Mouse (Mus musculus) embryo, embryonic 11 days (tissue): ENCODE data around the gene Mblac1.
"Not testable (repeated sequence)": the region's sequence is repeated elsewhere in the genome, so short reads cannot be mapped to it uniquely, and the experiment has no call there.

Source experiments
- DNase-seq: peaks from one replicate; pipeline ENCODE4 v3.0.0-alpha.2; 2015

Gene Mblac1

DNA sequence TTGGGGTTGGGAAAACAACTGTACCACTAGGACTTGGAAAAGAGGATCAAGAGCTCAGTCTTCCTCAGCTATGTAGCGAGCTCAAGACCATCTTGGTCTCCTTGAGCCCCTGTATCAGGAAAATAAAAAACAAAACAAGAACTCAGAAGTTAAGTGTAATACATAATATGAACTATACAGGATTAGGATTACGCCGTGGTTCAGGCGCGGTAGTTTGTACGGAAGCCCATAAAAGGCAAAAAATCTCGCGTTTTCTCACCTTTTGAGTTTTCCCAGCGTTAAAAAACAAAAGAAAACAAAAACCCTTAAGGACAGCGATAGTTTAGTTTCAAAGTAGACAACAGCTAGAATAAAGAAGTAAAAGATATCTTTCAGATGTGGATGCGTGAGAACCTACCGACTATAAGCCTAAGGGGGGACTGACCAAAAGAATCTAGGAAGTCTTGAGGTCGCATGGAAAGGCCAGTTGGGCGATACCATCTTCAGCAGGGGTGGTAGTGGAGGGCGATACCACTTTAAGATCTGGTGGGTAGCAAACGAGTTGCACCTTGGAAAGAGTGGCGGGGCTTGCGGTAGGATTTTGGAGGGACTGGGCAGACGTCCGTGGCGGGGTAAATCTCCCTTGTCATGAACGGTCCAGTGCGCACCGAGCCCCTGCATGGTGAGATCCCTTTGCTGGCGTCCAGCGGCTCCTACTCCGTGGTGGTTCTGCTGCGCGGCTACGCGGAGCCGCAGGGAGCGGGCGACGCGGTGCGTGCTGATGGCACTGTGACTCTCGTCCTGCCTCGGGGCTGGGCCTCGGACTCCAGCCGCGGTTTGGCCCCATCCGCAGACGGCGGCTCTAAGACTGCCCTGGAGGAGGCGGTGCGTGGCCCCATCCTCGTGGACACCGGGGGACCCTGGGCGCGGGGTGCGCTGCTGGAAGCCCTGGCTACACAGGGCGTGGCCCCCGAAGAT is at the start of gene Mblac1:
TSS of gene Mblac1 (plus strand) at position 544 of the 957 bp plus-strand sequence.
- peak; percentile 86 for DNase-seq

DNA sequence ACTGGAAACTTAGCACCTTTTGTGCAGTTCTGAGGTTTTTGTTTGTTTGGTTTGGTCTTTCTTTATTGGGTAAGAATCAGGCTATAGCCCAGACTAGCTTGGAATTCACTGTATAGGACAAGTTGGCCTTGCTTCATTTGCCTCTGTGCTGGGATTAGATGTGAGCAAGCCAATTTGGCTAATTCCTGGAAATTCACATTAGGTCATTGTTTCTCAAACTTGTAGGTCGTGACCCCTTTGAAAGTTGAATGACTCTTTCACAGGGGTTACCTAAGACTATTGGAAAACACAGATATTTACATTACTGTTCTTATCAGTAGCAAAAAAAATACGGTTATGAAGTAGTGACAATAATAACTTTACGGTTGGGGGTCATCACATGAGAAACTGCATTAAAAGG is 39.7 kb upstream of the Mblac1 start:
- DNase-seq = no peak

- DNase-seq = peak; percentile 94
Measured at GRCm38 (mm10) chr5:138155443-138155976, 38.6 kb upstream of the Mblac1 start, which contains the start of gene Zfp113. TSS of gene Zfp113 (minus strand) at chr5:138155744.

DNA sequence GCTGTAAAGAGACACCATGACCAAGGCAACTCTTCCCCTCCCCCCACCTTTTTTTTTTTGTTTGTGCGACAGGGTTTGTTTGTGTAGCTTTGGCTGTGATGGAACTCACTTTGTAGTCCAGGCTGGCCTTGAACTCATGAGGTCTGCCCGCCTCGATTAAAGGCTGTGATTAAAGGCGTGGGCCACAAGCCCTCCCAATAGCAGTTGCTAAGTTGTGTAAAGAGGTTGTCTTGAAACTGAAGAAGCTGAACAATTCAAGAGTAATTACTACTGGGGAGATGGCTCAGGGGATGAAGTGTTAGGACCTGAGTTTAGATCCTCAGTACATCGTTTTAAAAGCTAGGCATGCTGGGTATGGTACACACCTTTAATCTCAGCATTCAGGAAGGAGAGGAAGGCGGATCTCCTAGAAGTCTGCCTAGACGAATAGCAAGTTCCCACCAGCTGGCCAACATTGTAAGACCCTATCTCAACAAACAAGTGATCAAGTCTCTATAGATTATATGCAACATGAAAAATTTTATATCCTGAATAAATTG is 33.8 kb upstream of the Mblac1 start:
- DNase-seq = no peak

DNA sequence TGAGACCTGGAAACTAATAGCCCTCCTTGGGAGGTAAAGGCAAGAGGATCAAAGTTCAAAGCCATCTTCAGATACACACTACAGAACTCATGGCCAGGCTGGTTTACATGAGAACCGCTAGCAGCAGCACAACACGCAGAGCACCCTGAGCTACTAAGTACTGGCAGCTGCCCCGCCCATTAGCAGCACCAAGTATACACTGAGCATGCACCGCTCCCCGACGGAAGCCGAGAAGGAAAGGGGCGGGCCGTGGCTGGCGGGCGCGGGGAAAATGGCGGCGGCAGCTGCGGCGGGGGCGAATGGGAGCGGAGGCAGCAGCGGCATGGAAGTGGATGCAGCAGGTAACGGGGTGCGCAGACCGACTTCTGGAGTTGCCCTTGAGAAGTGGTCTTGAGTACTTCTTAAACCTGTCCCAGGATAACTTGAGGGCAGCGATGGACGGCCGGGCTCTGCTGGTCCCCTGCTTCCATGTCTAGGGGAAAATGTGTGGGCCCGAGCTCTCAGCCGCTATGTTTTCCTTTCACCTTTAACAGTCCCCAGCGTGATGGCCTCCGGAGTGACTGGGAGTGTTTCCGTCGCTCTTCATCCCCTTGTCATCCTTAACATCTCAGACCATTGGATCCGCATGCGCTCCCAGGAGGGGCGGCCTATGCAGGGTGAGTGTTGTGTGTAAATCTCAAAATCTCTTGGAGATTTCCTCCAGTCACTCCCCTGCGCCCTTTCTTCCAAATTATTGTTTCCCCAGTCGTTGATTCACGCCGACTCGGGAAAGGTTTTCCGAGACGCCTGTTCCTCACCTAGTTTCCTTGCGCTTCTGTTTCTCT is 33.1 kb upstream of the Mblac1 start, which contains the start of gene Cops6:
TSS of gene Cops6 (plus strand) at position 230 of the 824 bp plus-strand sequence.
- peak; percentile 94 for DNase-seq

- no peak for DNase-seq
Measured at GRCm38 (mm10) chr5:138163046-138163445, 31.1 kb upstream of the Mblac1 start.

DNA sequence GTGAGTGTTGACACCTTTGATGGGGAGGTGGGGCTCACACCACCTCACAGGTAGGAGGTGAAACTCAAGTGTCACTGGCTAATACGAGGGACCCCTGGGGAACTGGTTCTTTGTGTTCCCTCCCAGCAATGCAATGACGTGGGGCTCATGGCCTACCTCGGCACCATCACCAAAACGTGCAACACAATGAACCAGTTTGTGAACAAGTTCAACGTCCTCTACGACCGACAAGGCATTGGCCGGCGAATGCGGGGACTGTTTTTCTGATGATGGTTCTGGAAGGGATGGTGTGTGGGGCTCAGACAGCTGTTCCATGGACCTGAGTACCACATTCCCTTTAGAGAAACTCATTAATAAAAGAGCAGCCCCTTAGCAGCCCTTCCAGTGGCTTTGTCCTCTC is 30.5 kb upstream of the Mblac1 start:
- no peak for DNase-seq

DNA sequence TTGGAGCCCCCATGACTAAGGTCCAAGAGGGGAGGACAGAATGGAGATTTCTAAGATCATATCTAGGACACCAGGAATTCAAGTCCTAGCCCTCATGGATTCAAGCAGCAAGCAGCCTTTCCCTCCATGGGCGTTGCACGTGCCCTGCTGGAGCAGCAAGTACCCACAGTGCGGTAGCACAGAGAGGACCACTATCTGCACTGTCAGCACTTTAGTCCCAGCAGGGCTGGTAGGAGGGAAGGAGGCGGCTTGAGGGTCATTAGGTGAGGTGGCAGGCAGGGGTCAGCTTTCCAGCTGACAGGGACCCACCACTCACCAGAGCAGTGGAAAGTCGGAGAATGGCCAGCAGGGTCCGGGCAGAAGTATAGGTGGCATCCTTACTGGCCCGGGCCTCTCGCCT is 28.5 kb upstream of the Mblac1 start:
- DNase-seq = no peak

- peak; percentile 99 for DNase-seq
Measured at GRCm38 (mm10) chr5:138170936-138171561, 23.1 kb upstream of the Mblac1 start.

DNA sequence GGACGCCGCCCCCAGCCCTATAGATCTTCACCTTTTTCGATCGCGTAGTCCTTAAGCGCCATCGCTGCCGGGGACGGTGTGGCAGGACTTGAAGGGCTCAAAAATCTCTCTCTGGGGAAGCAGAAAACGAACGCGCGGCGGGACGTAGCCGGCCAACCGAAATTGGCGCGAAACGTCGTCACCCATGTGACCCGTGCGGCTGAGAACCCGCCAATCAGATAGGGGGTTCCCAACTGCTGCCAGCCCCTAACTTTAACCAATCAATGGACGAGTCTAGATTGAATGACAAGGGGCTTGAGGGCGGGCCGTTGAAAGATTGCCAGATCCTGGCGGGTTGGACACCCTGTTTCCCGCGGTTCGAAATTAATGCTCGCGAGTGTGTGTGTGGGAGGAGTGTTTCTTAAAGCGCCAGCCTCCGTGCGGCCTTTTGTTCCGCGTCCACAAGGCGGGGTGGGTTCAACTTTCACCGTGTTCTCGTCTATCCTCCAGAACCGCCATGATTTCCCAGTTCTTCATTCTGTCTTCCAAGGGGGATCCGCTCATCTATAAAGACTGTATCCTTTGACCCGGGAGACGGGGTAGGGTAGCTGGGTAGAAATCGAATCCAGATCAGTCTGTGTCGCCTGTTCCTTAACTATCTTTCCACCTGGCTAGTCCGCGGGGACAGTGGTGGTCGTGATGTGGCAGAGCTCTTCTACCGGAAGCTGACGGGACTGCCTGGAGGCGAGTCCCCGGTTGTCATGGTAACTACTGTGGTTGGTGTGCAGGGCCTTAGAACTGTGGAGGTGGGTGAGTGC is 22.2 kb upstream of the Mblac1 start, which contains the start of the genes Ap4m1 and Mcm7:
TSS of gene Ap4m1 (plus strand) at position 308 of the 797 bp plus-strand sequence.
TSS of gene Mcm7 (minus strand) at position 728 of the 797 bp plus-strand sequence.
- DNase-seq = peak; percentile 96

DNA sequence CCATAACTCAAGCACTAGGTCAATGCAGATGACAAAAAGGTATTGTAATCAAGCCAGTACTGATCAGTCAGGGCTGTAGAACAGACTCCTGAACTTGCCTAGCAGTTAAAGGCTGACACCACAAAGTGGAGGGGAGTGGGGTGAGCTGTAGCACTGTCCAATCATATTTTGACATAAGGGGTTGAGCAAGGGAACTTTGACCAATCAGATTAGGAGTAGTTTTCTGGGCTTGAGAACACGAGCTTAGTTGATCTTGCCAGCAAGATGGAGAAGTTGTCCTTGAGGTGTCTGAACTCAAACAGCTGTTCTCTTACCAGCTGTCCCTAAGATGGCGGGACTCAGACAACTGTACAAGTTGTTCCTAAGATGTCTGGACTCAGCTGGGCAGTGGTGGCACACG is 20.9 kb upstream of the Mblac1 start:
- no peak for DNase-seq

- peak; percentile 90 for DNase-seq
Measured at GRCm38 (mm10) chr5:138186950-138187638, 7.0 kb upstream of the Mblac1 start, which contains the start of the genes Taf6 and Cnpy4. TSS of gene Taf6 (minus strand) at chr5:138187451. TSS of gene Cnpy4 (plus strand) at chr5:138187485.

DNA sequence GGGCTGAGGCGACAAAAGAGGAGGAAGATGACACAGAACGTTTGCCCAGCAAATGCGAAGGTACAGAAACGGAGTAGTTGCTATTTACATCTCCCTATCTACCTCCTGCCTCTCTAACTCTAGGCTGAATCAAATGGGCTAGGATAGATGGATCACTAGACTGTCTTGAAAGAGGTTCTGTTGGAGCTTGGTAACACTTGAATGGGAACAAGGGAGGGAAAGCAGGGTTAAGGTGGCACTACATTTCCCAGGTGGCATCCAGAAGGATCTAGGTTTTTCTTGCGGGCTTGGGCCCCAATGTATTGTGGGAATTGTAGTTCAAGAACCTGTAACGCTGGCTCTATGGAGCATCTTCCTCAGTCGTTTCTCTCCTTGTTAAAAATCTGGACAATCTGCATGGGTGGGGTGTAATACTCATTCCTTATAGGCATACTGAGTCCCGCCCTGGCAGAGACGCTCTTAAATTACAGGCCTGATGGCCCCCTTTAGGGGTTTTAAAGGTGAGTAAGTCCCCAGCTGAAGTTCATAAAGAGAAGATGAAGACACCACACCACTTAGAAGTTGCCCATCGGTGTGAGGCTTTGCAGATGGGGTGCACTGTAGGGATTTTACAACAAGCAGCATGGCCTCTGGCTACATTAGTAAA is 6.3 kb upstream of the Mblac1 start:
- DNase-seq = peak; percentile 88

GRCm38 (mm10) chr5:138194755-138195345 is 736 bp downstream of the Mblac1 start:
- DNase-seq = peak; percentile 63

- DNase-seq = no peak
Measured at GRCm38 (mm10) chr5:138195463-138195862, 1.3 kb downstream of the Mblac1 start.

DNA sequence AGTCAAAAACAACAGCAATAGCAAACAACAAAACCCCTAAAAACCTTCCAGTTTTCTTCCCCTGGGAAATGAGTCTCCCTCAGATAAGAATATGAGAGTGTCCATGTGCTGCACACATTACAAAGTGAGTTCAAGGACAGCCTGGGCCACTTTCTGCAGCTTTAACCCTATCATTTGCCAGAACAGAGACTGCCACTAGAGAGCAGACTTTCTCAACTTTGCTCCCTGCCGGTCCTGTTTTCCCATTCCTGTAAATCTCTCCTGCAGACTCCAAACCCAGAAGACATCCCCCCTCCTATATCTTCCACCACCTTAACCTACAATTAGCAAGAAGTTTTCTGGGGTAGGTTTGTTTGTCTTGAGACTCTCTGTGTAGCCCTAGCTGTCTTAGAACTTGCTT is 5.5 kb downstream of the Mblac1 start:
- peak; percentile 19 for DNase-seq

DNA sequence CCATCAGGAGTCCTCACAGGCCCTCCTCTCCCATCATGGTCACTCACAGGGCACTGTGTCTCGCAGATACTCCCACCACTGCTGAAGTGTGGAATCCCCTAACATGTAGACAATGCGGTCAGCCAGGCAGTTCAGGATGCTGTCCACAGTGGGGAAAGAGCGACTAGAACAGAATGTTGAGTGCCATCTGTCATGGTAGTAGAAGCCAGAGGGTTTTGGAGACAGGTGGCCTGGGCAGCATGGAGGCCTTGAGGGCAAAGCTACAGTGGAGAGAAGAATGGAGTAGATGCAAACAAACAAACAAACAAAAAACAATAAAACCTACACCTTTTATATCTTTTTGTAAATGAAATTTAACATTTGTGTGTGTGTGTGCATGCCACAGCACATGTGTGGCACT is 8.0 kb downstream of the Mblac1 start:
- no peak for DNase-seq

DNA sequence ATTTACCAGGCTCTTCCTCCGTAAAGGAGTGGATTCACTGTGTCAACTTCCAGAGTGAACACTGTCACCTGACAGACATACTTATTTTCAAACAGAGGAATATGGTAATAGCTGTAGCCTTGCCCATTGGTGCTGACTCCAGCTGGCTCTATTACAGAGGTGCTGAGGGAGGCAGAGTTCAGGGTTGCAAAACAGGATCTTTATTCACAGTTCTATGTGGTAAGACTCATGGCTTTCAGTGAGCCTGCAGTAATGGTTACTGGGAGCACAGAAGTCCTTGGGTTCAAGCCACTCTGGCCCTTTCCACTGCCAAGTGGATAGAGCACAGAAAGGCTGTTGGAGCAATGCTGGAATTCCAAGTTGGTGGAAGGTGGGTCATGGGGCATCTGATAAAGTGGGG is 13.1 kb downstream of the Mblac1 start:
- no peak for DNase-seq

- no peak for DNase-seq
Measured at GRCm38 (mm10) chr5:138207873-138208272, 13.8 kb downstream of the Mblac1 start.

DNA sequence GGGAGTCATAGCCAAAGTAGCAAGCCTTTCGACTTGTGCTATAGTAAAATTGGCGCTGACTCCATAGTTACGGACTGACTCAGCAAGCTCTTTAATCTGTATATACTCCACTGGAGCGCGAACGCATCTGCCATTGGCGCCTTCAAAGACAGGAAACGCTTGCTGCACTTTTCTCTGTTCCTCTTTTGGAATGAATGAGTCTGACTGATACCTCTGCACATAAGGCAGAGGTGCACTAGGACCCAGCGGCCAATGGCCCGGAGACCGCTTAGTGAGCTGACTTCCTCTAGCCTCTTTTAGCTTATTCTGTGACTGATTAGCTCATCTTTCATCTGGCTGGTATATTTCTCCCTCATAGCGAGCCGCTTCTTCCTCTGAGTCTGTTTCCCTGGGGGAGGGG is 22.5 kb downstream of the Mblac1 start:
- DNase-seq = not testable (repeated sequence)
